6 mouse cellular contexts compared by ENCODE assay signal in genomic region chr2:39252275-39252674, GRCm38 (mm10). TPM values are rescaled to one million over a fixed set of nuclear protein-coding genes. Genes with fewer than 3 reads are reported as not detected.
DNase-seq lines count a peak whose midpoint lies in the region; ATAC-seq and TF ChIP-seq lines count a peak whose summit lies in the region.
"Not testable (repeated sequence)": the region's sequence is repeated elsewhere in the genome, so short reads cannot be mapped to it uniquely, and the experiment has no call there.

No protein-coding gene starts in this region.

- not testable (repeated sequence) for H3K9ac ChIP-seq in forebrain, embryonic 14.5 days (ENCODE audit: low read length); hindbrain, postnatal 0 days (replicated peaks; ENCODE audit: low read length)

- not testable (repeated sequence) for H3K27ac ChIP-seq in forebrain, embryonic 14.5 days (ENCODE audit: low read depth, low read length); hindbrain, postnatal 0 days

- not testable (repeated sequence) for H3K4me3 ChIP-seq in forebrain, embryonic 14.5 days (ENCODE audit: low read depth, low read length); hindbrain, postnatal 0 days (ENCODE audit: low read length)

- not testable (repeated sequence) for H3K27me3 ChIP-seq in forebrain, embryonic 14.5 days (replicated peaks; ENCODE audit: control insufficient read depth, insufficient read depth, low read length); hindbrain, postnatal 0 days (ENCODE audit: insufficient read depth, low read length)

- 73% methylated on average over 11 of the region's 11 CpGs for WGBS in forebrain, embryonic 14.5 days
- 74% methylated on average over 11 of the region's 11 CpGs for WGBS in hindbrain, postnatal 0 days

- H3K36me3 ChIP-seq in forebrain, embryonic 14.5 days (ENCODE audit: control insufficient read depth, insufficient read depth, low read length); hindbrain, postnatal 0 days (ENCODE audit: insufficient read depth, low read length): not testable (repeated sequence)

- not testable (repeated sequence) for TF ChIP-seq CTCF in hindbrain, postnatal 0 days (IDR thresholded peaks at IDR 0.05; ENCODE audit: low read depth)

- intact Hi-C loops in left cerebral cortex, postnatal 4 days (cut with DNase I): not testable (repeated sequence)

- not testable (repeated sequence) for H3K9me3 ChIP-seq in forebrain, embryonic 14.5 days (replicated peaks; ENCODE audit: control insufficient read depth, low read length); hindbrain, postnatal 0 days (ENCODE audit: low read length)

- DNase-seq in cerebellum, adult 11 months: peak; percentile 48
- DNase-seq in cerebellum, adult 9-11 months: peak; percentile 81
- peak; percentile 74 for DNase-seq in forebrain, embryonic 14.5 days (ENCODE audit: low spot score)
- DNase-seq in hindbrain, postnatal 0 days (ENCODE audit: low spot score): peak; percentile 65
- DNase-seq in layer of hippocampus, adult 9-11 months: peak; percentile 32
- peak; percentile 70 for DNase-seq in left cerebral cortex, postnatal 4 days

- H3K4me2 ChIP-seq in forebrain, embryonic 14.5 days (ENCODE audit: low read length); hindbrain, postnatal 0 days (ENCODE audit: low read depth, low read length): not testable (repeated sequence)

- peak; percentile 88 for ATAC-seq in forebrain, embryonic 14.5 days
- peak; percentile 56 for ATAC-seq in hindbrain, postnatal 0 days

- H3K4me1 ChIP-seq in forebrain, embryonic 14.5 days (ENCODE audit: control insufficient read depth, insufficient read depth, low read length); hindbrain, postnatal 0 days (ENCODE audit: insufficient read depth, low read length): not testable (repeated sequence)

RNA-seq across cellular contexts. Expression of gene Ppp6c, which starts 26.0 kb away (rescaled TPM):
- polyA plus RNA-seq in forebrain, embryonic 14.5 days (2014; fragmentation: Nextera tagmentation; extraction: Ambion mirVana): 91.7 and 102 TPM in 2 replicates
- 42.8 and 46.1 TPM in 2 replicates for total RNA-seq in hindbrain, postnatal 0 days (2014; rRNA removed)
- 48.6 and 50.3 TPM in 2 replicates for polyA plus RNA-seq in hindbrain, postnatal 0 days (2015; fragmentation: Nextera tagmentation; extraction: Ambion mirVana)
- 10 to 100 TPM; 64.8 to 74.3 TPM for total RNA-seq in left cerebral cortex, postnatal 4 days (2021)
